Mouse (Mus musculus): ENCODE results near the gene Col17a1. TPM values are rescaled to one million over a fixed set of nuclear protein-coding genes. Genes with fewer than 3 reads are reported as not detected.

The Col17a1 gene
- polyA plus RNA-seq, 1 experiment from 2014 or later: 0.58 TPM

DNA sequence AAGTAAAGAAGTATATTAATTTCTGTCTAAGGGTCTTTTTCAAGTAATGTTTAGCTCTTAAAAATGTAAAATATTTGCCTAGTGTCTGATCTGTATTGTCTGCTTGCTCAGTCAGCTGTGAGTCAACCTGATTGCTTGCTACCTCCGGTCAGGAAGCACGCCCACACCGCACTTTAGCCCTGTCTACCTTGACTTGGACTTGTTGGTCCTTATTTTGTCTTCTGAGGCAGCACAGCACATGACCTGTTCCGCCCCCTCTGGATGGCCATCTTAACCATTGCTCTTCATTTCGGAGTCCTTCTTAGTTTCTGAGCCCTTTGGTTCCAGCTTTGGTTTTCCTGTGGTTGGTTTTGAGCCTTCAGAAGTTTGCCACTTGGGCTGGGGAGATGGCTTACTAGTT lies 60.1 kb downstream of the Col17a1 start:
- Histone ChIP-seq H3K36me3 (peaks cover 9% of the 10 kb centered on the region), H3K9ac (no peak overlapping the region), H3K27me3 (replicated peaks) (no peaks in the 10 kb centered on the region), H3K27ac (no peak overlapping the region), H3K4me1 (replicated peaks) (no peaks in the 10 kb centered on the region), H3K9me3 (no peaks in the 10 kb centered on the region), H3K4me2 (replicated peaks) (no peak overlapping the region), H3K4me3 (replicated peaks) (no peak overlapping the region)
- WGBS: 87% methylated on average over 5 of the region's 5 CpGs
- no peak for ATAC-seq

DNA sequence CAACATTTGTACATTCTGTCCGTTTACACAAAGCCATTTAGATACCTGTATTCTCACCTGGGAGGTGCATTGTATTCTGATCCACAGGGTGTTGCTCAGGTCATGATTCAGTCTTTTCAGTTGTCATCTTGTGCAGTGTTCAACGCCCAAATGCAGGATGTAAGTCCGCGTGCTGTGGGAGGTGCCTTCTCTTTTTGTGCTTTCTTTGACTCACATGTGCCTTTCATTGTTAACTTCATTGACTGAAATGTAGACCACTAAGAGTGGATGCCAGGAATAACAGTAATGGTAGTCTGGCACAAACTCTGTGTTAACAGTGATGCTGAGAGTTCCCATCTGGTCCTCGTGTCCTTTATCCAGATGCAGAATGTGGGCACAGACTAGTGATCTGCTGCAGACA lies 61.5 kb downstream of the Col17a1 start:
- H3K4me2 ChIP-seq (replicated peaks): no peak overlapping the region
- H3K27me3 ChIP-seq (replicated peaks): no peaks in the 10 kb centered on the region
- no peaks in the 10 kb centered on the region for H3K4me1 ChIP-seq (replicated peaks)
- 84% methylated on average over 5 of the region's 5 CpGs for WGBS
- H3K36me3 ChIP-seq: peaks cover 6% of the 10 kb centered on the region
- no peak for ATAC-seq
- H3K9me3 ChIP-seq: no peaks in the 10 kb centered on the region
- no peak overlapping the region for H3K4me3 ChIP-seq (replicated peaks)
- no peak overlapping the region for H3K9ac ChIP-seq
- no peak overlapping the region for H3K27ac ChIP-seq

DNA sequence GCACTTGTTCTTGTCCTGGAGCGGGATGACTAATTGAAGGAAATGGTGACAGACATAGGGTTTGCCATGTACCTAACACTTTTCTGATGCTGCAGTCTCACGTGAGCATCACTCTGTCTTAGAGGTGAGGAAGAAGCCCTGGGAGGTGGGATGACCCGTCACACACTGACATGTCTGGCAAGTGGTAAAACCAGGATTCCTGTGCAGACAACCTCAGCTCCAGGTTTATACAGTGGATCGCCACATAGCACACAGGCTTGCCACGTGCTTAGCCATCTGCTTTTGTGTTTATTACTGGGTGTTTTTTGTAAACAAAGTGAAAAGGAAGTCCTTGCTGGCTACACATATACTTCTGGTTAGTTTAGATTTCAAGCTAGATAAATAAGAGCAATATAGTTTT lies 62.8 kb downstream of the Col17a1 start:
- Histone ChIP-seq H3K9ac (no peak overlapping the region), H3K36me3 (peaks cover 7% of the 10 kb centered on the region), H3K4me2 (replicated peaks) (no peak overlapping the region), H3K27ac (no peak overlapping the region), H3K27me3 (replicated peaks) (no peaks in the 10 kb centered on the region), H3K4me1 (replicated peaks) (no peaks in the 10 kb centered on the region), H3K9me3 (no peaks in the 10 kb centered on the region), H3K4me3 (replicated peaks) (no peak overlapping the region)
- WGBS: 62% methylated on average over 5 of the region's 5 CpGs
- no peak for ATAC-seq

DNA sequence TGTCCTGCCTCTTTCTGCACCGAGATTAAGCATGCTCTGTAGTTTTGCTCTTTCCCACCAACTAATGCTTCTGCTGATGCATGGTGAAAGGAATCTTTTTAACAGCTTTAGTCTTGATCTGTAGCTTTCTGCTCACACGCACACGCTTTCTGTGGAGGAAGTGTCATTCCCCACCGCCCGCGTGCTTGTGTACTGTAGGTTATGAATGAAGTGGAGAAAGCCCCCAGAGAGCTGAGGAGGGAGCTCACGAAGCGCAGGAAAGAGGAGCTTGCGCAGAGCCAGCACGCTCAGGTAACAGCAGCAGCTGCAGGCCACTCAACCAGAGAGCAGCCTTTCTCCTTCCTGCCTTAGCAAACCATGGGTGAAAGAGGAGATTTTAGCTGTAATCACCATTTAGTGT lies 64.4 kb downstream of the Col17a1 start:
- H3K9ac ChIP-seq: no peak overlapping the region
- H3K27ac ChIP-seq: no peak overlapping the region
- H3K36me3 ChIP-seq: peaks cover 14% of the 10 kb centered on the region
- no peak overlapping the region for H3K4me3 ChIP-seq (replicated peaks)
- ATAC-seq: no peak
- no peaks in the 10 kb centered on the region for H3K27me3 ChIP-seq (replicated peaks)
- no peak overlapping the region for H3K4me2 ChIP-seq (replicated peaks)
- 92% methylated on average over 10 of the region's 10 CpGs for WGBS
- no peaks in the 10 kb centered on the region for H3K9me3 ChIP-seq
- H3K4me1 ChIP-seq (replicated peaks): no peaks in the 10 kb centered on the region

DNA sequence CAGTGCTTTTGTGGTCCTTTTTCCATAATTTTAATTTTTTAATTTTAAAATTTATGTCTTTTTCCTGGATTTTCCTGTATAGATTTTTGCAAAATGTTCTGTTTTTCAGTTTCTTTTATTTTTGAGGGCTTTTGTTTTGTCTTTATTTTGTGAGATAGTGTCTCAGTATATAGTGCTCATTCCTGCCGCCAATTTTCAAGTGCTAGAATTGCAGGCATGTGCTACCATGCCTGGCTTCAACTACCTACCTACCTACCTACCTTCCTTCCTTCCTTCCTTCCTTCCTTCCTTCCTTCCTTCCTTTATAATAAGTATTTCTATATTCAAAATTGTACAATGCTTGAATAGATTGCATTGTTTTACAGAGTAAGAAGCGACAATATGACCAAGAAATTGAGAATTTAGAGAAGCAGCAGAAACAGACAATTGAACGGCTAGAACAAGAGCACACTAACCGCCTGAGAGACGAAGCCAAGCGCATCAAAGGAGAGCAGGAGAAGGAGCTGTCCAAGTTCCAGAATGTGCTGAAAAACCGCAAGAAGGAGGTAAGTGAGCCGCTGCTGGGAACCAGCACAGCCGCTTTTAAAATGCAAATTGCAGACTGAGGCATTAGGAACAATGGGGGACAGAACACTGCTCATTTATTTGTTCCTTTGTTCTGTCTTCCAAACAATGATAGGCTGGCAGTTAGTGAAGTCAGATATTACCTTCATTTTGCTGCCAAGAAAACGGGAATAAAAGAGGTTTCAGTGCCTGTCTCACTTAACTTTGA lies 66.8 kb downstream of the Col17a1 start:
- H3K36me3 ChIP-seq: peaks cover 18% of the 10 kb centered on the region
- WGBS: 70% methylated on average over 10 of the region's 10 CpGs
- no peak for ATAC-seq

DNA sequence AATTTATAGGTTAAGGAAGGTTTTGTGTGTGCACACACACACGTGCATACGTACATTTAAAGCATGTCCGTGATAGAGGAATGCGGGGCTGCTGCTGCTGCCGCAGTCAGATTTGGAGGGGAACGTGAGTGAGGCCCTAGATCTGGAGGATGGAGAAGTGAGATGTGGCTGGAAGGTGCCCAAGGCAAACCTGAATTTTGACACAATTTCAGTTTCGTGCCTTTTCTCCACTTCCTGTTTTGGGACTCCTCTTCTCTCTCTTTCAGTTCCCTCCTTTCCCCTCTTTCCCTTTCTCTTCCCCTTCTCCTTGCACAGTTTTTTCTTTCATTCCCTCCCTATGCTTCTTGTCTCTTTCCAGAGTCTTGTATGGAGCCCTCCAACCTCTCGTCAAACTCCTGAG lies 70.4 kb downstream of the Col17a1 start:
- no peak for ATAC-seq
- H3K9ac ChIP-seq: no peak overlapping the region
- no peaks in the 10 kb centered on the region for H3K9me3 ChIP-seq
- 81% methylated on average over 8 of the region's 8 CpGs for WGBS
- H3K27ac ChIP-seq: no peak overlapping the region
- H3K36me3 ChIP-seq: peaks cover 25% of the 10 kb centered on the region
- no peak overlapping the region for H3K4me3 ChIP-seq (replicated peaks)
- H3K4me1 ChIP-seq (replicated peaks): no peaks in the 10 kb centered on the region
- no peaks in the 10 kb centered on the region for H3K27me3 ChIP-seq (replicated peaks)
- no peak overlapping the region for H3K4me2 ChIP-seq (replicated peaks)

More for the DNA sequence above, 66.8 kb downstream of the Col17a1 start:
- Histone ChIP-seq H3K27ac (no peak overlapping the region), H3K27me3 (replicated peaks) (no peaks in the 10 kb centered on the region), H3K9ac (no peak overlapping the region), H3K4me1 (replicated peaks) (no peaks in the 10 kb centered on the region), H3K4me2 (replicated peaks) (no peak overlapping the region), H3K9me3 (no peaks in the 10 kb centered on the region), H3K4me3 (replicated peaks) (no peak overlapping the region)

DNA sequence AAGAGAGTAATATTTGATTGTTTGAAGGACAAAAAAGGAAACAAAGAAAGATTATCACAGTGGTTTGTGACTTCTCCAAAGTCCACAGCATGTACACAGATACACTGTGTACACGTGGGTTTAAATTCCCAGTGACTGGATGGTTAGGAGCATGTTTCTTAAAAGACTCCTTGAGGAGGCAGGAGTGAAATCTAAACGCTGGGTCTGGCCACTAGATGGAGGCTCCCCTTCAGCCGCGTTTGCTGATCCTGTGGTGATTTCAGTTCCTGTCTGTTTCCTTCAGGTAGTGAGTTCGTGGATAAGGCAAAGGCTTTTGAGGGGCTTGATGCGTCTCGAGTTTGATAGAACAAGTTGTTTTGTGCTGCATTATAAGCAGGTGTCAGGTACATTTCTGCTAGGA lies 78.5 kb downstream of the Col17a1 start:
- Histone ChIP-seq H3K4me3 (replicated peaks) (no peak overlapping the region), H3K27me3 (replicated peaks) (no peaks in the 10 kb centered on the region), H3K4me2 (replicated peaks) (no peak overlapping the region), H3K36me3 (peaks cover 22% of the 10 kb centered on the region; the same call in 1 of the 2 replicates), H3K4me1 (replicated peaks) (no peaks in the 10 kb centered on the region), H3K9me3 (no peaks in the 10 kb centered on the region), H3K27ac (no peak overlapping the region), H3K9ac (no peak overlapping the region)
- 51% methylated on average over 7 of the region's 7 CpGs for WGBS
- ATAC-seq: no peak

DNA sequence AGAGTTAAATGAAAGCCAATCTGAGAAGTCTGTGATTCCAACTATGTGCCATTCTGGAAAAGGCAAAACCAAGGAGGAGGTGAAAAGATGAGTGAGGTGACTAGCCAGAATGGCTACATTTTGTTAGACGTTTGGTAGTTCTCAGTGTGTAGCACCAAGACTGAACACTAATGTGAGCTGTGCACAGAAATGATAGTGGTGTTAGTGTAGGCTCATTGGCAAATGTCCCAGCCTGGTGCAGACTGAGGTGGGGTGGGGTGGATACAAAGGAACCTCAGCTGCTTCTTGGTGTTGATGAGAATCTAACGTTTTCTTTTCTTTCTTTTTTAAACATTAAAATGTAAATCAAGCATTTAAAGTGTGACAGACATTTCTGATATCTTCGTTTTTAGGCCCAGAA lies 83.4 kb downstream of the Col17a1 start:
- H3K4me2 ChIP-seq (replicated peaks): no peak overlapping the region

More for the DNA sequence above, 83.4 kb downstream of the Col17a1 start:
- Histone ChIP-seq H3K9me3 (no peaks in the 10 kb centered on the region), H3K4me3 (replicated peaks) (no peak overlapping the region), H3K27ac (no peak overlapping the region), H3K9ac (no peak overlapping the region), H3K36me3 (0 out of 2 replicates have a peak, but pooled peaks cover 5% of the 10 kb centered on the region), H3K4me1 (replicated peaks) (no peaks in the 10 kb centered on the region), H3K27me3 (replicated peaks) (no peaks in the 10 kb centered on the region)
- ATAC-seq: no peak
- 70% methylated on average over 3 of the region's 3 CpGs for WGBS

Other genes with a start within 250 kb of the Col17a1 start
- 4.8 and 5.0 TPM in 2 replicates for gene Sh3pxd2a, start 227.7 kb downstream of the Col17a1 start, polyA plus RNA-seq (2015; fragmentation: Nextera tagmentation; extraction: Ambion mirVana)
- 43.8 and 44.8 TPM in 2 replicates for gene Stn1, start 154.6 kb downstream of the Col17a1 start, polyA plus RNA-seq (2015; fragmentation: Nextera tagmentation; extraction: Ambion mirVana)
- 13.0 and 13.6 TPM in 2 replicates for gene Slk, start 112.4 kb downstream of the Col17a1 start, polyA plus RNA-seq (2015; fragmentation: Nextera tagmentation; extraction: Ambion mirVana)
- gene Sfr1, start 39.6 kb upstream of the Col17a1 start, polyA plus RNA-seq (2015; fragmentation: Nextera tagmentation; extraction: Ambion mirVana): 209 and 240 TPM in 2 replicates
- 468 and 476 TPM in 2 replicates for gene Gsto1, start 162.9 kb upstream of the Col17a1 start, polyA plus RNA-seq (2015; fragmentation: Nextera tagmentation; extraction: Ambion mirVana)
- gene Gsto2, start 173.4 kb upstream of the Col17a1 start, polyA plus RNA-seq (2015; fragmentation: Nextera tagmentation; extraction: Ambion mirVana): 0.68 and 0.97 TPM in 2 replicates
- 0.11 and 0.28 TPM in 2 replicates for gene Cfap43, start 227.2 kb upstream of the Col17a1 start, polyA plus RNA-seq (2015; fragmentation: Nextera tagmentation; extraction: Ambion mirVana)
- 9.8 and 10.7 TPM in 2 replicates for gene Itprip, start 227.2 kb upstream of the Col17a1 start, polyA plus RNA-seq (2015; fragmentation: Nextera tagmentation; extraction: Ambion mirVana)
- not detected in 2 replicates for gene Cfap58, start 245.6 kb upstream of the Col17a1 start, polyA plus RNA-seq (2015; fragmentation: Nextera tagmentation; extraction: Ambion mirVana)

All from intestine, embryonic 15.5 days (tissue).